Mouse (Mus musculus): ENCODE data around the gene Wfdc3.

Gene Wfdc3

GRCm38 (mm10) chr2:164745843-164746479, at the start of gene Wfdc3, which contains the start of gene Dnttip1:
TSS of gene Wfdc3 (minus strand) at chr2:164745931.
TSS of gene Dnttip1 (plus strand) at chr2:164745983.
- DNase-seq (ENCODE audit: low spot score), result peak; percentile 89

DNA sequence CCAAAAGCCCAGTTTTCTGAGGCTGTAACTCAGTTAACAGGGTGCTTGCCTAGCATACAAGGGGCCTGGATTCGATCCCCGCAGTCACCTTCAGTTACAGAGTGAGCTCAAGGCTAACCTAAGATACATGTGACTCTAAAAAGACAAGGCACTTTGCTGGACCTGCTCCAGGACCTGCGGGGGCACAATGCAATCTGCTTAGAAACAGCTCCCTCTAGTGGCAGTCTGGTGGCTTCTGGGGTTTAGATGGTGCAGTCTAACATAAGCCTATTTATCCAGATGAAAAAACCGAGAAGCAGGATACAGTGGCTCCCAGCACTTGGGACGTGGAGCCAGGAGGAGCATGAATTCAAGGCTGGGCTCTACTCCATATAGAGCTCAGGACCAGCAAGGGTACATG, 48.6 kb upstream of the Wfdc3 start:
- DNase-seq (ENCODE audit: low spot score), result peak; percentile 48

DNA sequence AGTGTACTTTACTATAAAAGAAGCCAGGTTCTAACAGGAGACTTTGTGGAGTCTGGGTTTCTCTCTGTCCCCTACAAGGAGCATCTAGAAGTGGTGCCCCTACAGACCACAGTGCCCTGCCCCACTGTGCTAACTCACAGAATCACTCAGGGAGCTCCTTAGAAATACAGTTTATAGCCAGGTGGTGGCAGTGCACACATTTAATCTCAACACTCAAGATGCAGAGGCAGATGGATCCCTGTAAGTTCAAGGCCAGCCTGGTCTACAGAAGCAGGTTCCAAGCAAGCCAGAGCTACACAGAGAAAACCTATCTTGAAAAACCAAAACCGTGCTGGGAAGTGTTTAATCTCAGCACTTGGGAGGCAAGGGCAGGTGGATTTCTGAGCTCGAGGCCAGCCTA, 48.0 kb upstream of the Wfdc3 start:
- no peak for DNase-seq (ENCODE audit: low spot score)

DNA sequence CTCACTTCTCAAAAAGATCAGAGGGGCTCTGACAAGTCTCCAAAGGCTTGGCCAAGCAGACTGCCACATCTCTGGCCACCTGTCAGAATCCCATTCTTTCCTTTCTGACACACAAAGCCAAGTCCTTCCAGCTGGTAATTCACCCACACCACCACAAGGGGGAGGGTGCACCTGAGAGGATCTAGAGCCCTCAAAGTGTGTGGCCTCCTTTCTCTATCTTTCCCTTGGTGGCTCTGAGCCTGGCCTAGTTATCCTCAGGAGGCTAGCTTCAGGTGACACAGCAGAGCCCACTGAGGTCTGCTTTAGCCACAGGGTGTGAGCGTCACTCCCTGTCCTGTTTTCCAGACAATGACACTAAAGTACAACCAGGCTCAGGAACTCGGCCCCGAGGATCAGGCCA, 47.5 kb upstream of the Wfdc3 start:
- DNase-seq (ENCODE audit: low spot score), result no peak

- no peak for DNase-seq (ENCODE audit: low spot score)
These were observed 46.9 kb upstream of the Wfdc3 start for GRCm38 (mm10) chr2:164792400-164793190.

DNA sequence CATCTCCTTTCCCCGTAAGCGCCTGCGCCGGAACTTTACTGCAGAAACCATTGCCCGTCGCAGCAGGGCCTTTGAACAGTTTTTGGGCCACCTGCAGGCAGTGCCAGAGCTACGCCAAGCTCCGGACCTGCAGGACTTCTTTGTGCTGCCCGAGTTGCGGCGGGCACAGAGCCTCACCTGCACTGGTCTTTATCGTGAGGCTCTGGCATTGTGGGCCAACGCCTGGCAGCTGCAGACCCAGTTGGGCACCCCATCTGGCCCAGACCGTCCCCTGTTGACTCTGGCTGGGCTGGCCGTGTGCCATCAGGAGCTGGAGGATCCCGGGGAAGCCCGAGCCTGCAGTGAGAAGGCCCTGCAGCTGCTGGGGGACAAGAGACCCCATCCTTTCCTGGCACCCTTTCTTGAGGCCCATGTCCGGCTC, 46.1 kb upstream of the Wfdc3 start:
- no peak for DNase-seq (ENCODE audit: low spot score)

GRCm38 (mm10) chr2:164790451-164790850, 44.7 kb upstream of the Wfdc3 start:
- DNase-seq (ENCODE audit: low spot score), result no peak

DNA sequence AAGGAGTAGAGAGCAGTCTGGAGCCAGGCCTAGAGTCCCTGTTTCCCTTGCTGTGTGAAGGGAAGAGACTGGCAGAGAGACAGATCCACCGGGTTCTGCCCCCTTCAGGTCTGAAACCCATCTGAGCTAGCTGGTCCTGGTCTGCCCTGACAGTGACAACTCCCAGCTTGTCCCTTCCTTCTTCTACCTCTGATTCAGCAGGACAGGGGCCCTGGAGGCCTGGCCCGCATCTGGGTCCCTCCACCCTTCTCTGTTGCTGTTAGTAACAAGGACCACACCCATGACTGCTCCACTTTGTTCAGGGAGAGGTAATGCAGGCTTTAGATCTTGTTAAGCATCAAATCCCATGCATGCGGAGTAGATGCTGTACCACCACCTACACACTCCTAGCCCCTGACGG, 42.7 kb upstream of the Wfdc3 start:
- no peak for DNase-seq (ENCODE audit: low spot score)

DNA sequence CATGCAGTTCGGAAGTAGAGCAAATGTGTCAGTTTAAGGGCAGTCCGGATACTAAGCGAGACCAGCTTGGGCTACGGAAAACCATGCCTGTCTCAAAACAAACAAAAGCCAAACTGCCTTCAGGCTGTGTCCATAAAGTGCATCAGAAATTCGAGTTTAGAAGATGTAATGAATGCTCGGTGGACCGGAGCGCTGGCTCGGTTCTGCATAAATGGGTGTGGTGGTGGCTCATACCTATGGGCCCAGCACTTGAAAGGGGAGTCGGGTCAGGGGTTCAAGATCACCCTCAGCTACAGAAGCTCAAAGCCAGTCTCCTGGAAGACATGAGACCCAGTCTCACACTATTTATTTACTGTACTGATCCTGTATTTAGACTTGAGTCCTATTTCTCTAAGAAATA, 42.0 kb upstream of the Wfdc3 start:
- no peak for DNase-seq (ENCODE audit: low spot score)

GRCm38 (mm10) chr2:164787032-164787431, 41.3 kb upstream of the Wfdc3 start:
- DNase-seq (ENCODE audit: low spot score), result no peak

- no peak for DNase-seq (ENCODE audit: low spot score)
These were observed 40.7 kb upstream of the Wfdc3 start for GRCm38 (mm10) chr2:164786388-164786885.

GRCm38 (mm10) chr2:164785481-164786387, 40.0 kb upstream of the Wfdc3 start, which contains the start of gene Snx21:
TSS of gene Snx21 (plus strand) at chr2:164785823.
- DNase-seq (ENCODE audit: low spot score), result peak; percentile 81

GRCm38 (mm10) chr2:164784869-164785420, 39.2 kb upstream of the Wfdc3 start:
- no peak for DNase-seq (ENCODE audit: low spot score)

- no peak for DNase-seq (ENCODE audit: low spot score)
These were observed 38.3 kb upstream of the Wfdc3 start for GRCm38 (mm10) chr2:164783926-164784581.

GRCm38 (mm10) chr2:164781876-164782275, 36.1 kb upstream of the Wfdc3 start:
- DNase-seq (ENCODE audit: low spot score), result no peak

- no peak for DNase-seq (ENCODE audit: low spot score)
These were observed 33.9 kb upstream of the Wfdc3 start, which contains the start of gene Tnnc2 for GRCm38 (mm10) chr2:164779481-164780086. TSS of gene Tnnc2 (minus strand) at chr2:164779967.

GRCm38 (mm10) chr2:164778809-164779208, 33.1 kb upstream of the Wfdc3 start:
- DNase-seq (ENCODE audit: low spot score), result no peak

DNA sequence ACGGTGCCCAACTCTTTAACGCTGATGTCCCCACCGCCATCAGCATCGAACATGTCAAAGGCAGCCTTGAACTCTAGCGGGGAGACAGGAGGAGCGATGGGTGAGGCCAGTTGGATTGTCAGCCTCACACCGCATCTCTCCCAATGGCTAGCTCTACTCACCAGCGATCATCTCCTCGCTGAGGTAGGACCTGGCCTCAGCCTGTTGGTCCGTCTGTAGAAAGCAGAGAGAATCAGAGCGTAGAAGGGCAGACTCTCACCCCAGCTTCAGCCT, 32.2 kb upstream of the Wfdc3 start:
- DNase-seq (ENCODE audit: low spot score), result no peak

DNA sequence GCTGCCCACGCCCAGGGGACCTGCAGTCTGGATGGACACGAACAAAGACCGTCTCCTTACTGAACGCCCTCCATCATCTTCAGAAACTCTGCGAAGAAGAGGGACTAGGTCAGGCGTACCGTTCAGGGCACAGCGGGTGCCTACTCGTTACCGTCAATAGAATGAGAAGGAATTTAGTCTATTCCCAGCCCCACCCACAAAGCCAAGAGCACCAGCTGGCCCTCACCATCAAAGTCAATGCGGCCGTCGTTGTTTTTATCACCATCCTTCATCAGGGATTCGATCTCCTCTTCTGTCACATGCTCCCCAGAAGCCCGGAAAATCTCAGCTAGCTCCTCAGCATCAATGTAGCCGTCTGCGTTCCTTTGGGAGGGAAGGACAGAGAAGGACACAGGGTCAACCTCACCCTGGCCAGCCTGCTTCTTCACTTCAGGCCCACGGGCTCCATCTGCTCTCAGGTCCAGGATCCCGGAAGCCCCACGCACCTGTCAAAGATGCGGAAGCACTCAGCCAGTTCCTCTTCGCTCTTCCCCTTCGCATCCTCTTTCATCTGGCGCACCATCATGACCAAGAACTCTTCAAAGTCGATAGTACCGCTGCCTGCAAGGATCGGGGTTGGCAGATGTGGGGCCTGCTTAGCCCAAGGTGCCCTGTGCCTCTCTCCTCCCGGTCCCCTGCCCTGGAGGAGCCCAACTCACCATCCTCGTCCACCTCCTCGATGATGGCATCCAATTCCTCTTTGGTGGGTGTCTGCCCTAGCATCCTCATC, 31.7 kb upstream of the Wfdc3 start:
- no peak for DNase-seq (ENCODE audit: low spot score)

DNA sequence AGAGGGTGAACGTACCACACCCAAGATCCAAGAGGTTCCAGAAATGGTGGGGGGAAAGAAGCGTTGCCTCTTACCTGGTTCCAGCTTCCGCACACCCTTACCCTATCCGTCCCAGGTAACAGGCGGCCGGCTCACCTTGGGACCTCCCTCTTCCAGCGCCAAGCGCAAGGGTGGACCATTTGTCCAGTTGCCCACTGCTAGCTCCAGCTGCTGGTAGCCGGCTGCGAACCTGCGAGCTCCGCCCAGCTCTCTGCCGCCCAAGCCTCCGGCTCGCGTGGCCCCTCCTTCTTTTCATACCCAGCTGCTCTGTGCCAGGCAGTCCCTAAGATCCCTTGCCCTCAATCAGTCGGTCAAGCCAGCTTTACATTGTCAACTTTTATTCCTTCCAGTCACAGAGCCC, 31.1 kb upstream of the Wfdc3 start:
- no peak for DNase-seq (ENCODE audit: low spot score)

Measured in ovary, postnatal 10 days (tissue).